Mouse (Mus musculus) layer of hippocampus, adult 8-10 months (tissue): Measurements from ENCODE around the gene Stxbp1. TPM values are rescaled to one million over a fixed set of nuclear protein-coding genes. Genes with fewer than 3 reads are reported as not detected.

Source experiments
- DNase-seq, 2 experiments: peaks; one replicate each; pipeline ENCODE4 v3.0.0; 2022; ENCODE audit warnings: low spot score in 2 of 2
- total RNA-seq, 4 experiments: library from RNA; stranded (reverse); gene quantifications; 2 replicates each; pipeline ENCODE4 v1.2.4; 2022

Gene Stxbp1
- total RNA-seq, 4 experiments from 2014 or later: 583 to 634 (median 610) TPM

DNA sequence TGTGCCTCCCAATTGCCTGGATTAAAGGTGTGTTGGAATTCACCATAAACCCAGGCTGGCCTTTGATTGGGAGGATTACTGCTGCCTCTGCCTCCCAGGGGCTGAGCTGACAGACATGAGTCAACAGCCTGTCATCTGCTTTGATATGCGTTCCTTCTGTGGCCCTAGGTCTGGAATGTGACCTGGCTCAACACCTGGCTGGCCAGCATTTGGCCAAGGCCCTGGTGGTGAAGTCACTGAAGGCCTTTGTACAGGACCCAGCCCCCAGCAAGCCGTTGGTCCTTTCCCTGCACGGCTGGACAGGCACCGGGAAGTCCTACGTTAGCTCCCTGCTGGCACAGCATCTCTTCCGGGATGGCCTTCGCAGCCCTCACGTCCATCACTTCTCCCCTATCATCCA, 88.5 kb downstream of the Stxbp1 start:
- DNase-seq: no peak

- DNase-seq: peak; percentile 96 to 97
Observed at GRCm38 (mm10) chr2:32757056-32757845, 89.8 kb downstream of the Stxbp1 start, which contains the start of gene Tor2a. TSS of gene Tor2a (plus strand) at chr2:32757234.

- DNase-seq: no peak
Observed at GRCm38 (mm10) chr2:32756674-32757055, 90.4 kb downstream of the Stxbp1 start.

DNA sequence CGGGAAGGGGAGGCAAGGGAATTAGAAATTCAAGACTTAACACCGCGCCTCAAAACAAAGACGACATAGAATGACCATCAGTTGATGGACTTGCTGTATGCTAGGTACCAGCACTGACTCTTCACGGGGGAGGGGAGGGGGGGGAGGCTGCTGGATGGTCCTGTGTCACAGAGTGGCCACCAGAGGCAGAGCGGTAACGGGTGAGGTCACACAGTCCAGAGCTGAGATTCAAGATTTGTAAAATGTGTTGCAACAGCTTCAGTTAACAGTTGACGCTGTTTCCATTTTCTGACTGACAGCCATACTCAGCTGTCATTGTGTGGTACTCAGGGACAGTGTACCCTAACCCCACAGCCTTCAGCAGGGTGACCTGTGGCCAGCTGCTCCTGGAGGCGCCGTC, 94.9 kb downstream of the Stxbp1 start:
- DNase-seq: no peak

DNA sequence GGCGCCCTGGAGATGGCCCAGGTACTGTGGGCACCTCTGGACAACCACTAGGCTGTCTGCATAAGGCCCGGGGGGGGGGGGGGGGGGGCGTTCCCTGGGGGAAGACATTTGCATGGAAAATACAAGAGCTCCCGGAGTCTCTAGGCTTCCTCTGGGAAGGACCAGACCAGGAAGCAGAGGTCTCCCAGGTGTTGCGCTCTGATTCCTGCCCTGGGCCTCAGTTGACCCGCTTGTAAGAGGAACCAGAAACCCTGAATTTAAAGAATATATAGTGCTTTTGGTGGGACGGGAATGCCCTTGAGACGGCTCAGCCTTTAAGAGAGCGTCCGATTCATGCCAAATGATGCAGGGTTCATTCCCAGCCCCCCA, 95.4 kb downstream of the Stxbp1 start:
- DNase-seq: no peak

DNA sequence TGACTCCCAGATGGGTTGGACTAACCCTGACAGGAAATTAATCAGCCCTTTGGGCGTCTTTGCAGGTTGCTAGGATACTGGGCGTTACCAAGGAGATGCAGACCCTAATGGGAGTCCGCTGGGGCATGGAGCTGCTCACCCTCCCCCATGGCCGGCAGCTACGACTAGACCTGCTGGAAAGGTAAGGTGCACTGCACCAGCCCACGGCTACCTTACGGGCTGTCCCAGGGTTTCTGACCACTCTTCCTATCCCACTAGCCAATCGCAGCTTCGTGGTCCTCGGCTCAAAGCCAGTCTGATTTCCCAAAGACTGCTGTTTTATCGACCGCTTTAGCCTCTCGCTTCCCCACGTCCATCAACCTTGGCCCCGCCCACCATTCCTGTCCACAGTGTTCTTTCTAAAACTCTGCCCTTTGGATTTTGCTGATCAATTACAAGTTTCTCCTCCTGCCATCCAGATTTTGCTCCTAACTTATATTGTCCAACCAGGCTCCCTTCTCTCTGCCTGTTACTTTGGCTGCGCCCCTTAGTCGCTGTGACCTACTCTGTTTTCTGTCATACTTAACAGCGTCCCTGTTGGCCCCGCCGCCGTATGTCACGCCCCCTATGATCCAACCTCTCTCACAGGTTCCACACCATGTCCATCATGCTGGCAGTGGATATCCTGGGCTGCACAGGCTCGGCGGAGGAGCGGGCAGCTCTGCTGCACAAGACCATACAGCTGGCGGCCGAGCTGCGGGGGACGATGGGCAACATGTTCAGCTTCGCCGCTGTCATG, 96.0 kb downstream of the Stxbp1 start:
- no peak for DNase-seq

DNA sequence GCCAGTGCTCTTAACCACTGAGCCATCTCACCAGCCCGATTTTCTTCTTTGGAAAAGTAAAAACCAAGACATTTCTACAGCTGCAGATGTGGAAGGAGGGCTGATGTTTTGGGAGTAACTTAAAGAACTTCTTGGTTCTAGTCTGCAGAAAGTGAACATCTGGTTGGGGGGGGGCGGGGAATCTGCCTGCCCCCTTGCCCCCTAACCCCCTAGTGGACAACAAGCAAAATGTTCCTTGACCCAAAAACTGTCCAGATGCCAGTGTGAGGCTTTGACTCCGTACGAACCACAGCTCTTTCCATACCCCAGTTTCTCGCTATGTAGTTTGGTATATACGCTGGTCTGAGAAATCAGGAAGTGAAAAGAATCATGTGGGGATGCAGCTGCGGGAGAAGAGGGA, 96.8 kb downstream of the Stxbp1 start:
- no peak for DNase-seq

DNA sequence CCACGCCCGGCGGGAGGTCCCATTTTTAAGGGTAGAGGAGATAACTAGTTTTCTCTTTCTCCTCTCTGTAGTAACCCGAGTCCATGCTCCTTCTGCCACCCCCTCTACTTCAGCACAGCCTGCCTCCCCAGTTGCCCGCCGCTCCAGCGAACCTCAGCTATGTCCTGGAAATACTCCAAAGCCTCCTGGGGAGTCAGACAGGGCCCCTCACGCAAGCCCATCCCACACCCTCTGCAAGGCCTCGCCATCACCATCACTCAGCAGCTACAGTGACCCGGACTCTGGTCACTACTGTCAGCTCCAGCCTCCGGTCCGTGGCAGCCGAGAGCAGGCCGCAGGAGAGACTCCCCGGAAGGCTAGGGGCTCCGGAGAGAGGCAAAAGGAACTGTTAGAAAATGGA, 98.0 kb downstream of the Stxbp1 start:
- no peak for DNase-seq

GRCm38 (mm10) chr2:32744272-32744982, 102.6 kb downstream of the Stxbp1 start:
- DNase-seq: no peak

DNA sequence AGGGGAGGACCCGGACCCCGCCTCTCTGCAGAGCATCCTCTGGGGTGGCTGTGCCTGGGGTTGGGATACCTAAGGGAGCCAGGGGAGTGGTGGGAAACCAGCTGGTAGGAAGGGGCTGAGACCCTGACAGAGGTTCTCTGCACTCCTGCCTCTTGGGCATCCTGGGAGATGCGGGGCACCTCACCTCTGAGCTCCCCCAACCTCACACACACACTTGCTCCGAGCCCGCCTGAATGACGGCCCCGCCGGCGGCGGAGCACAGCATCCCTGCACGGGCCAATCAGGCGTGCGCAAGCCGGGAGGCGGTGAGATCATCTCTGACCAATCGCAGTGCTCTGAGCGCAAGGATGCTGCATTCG, 104.9 kb downstream of the Stxbp1 start:
- DNase-seq: peak; percentile 79

DNA sequence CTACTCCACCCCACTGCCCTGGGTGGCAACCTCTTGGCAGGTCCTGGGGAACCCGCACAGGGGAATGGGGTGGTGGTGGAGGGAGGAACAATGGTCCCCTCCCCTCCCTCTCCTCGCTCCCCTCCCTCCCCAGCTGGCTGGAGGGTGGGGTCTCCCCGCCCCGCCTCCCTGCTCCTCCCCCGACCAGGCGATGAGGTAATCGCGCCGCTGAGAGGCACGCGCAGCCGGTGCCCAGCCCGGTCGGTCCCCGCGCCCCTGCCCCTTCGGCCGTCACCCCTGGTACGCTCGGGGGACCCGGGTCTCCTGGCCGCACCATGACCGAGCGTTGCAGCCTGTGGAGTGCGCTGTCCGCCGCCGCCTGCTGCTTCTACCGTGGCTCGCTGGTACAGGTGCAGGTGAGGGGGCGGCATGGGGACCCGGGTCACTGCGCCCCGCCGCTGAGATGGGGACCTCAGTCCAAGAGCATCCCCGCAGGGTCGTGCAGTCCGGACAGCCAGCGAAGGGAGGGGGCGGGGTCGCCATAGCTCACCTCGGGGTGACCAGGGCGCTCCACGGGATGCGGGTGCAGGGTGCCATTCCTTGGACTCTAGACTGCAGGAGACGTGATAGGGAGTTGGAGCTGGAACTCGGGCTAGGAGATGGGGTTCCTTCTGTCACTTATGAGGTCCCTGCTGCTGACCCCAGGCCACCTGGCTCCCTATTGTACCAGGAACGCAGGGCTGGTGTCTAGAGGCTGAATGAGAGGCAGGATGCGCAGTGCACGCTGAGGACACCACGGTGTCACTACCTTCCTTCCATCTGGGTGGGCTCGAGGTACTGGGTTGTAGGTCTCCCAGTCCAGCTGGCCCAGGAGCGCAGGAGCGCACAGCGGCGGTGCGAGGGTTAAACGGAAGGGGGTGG, 105.5 kb downstream of the Stxbp1 start:
- no peak for DNase-seq

DNA sequence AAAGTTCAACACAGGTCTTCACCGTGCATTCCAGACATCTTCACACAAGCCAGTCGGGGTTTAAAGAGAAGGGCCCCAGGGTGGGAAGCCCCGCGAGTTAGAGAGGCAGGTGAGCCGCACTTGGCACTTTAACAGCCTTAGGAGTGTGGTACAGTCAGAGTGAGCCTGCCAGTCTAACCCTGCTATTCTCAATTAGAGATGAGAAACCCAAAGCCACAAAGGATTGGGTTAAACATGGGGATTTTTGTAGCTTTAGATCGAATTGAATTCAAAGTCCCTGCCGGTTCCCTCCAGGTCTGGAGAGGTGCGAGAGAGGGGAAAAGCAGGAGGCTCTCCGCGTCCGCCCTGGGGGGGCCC, 106.2 kb downstream of the Stxbp1 start, which contains the start of gene 6330409D20Rik:
Gene 6330409D20Rik, minus strand, starts transcription at position 101 of the 357 bp plus-strand sequence.
- no peak for DNase-seq

DNA sequence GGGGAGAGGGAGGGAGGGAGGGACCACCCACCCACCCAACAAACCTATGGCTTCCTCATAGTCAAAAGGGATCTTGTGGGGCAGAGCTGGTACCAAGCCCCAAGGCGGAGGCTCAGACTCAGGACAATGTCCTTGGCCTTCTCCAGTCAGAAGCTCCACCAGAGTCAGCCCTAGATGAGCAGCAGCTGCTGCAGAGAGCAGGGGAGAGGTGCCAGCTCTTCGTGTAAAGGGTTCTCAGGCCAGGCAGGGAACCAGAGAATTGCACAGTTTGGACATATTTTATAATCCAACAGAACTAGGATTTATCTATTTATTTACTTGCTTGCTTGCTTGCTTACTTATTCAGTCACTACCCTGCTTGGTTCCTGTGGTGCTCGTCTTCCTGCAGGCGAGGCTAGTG, 107.7 kb downstream of the Stxbp1 start:
- no peak for DNase-seq

Other genes with a start within 250 kb of the Stxbp1 start
- gene St6galnac6, start 247.5 kb downstream of the Stxbp1 start, total RNA-seq: 100 to 1,000 TPM; 110 to 144 (median 116) TPM
- 100 to 1,000 TPM; 116 to 131 (median 119) TPM for gene Ak1, start 225.5 kb downstream of the Stxbp1 start, total RNA-seq
- 10 to 100 TPM; 18.2 to 24.8 (median 18.7) TPM for gene Eng, start 200.7 kb downstream of the Stxbp1 start, total RNA-seq
- 10 to 100 TPM in 3 of 4 experiments, 1 to 10 TPM in 1; 7.6 to 17.7 (median 11.4) TPM for gene Fpgs, start 143.1 kb downstream of the Stxbp1 start, total RNA-seq
- gene Cdk9, start 134.2 kb downstream of the Stxbp1 start, total RNA-seq: 100 to 1,000 TPM; 102 to 129 (median 111) TPM
- 10 to 100 TPM; 18.5 to 23.8 (median 21.0) TPM for gene Sh2d3c, start 126.2 kb downstream of the Stxbp1 start, total RNA-seq
- 1 to 10 TPM in 3 of 4 experiments, under 1 TPM in 1; 0.92 to 2.1 (median 1.5) TPM for gene 6330409D20Rik, start 106.2 kb downstream of the Stxbp1 start, total RNA-seq
- gene Tor2a, start 90.0 kb downstream of the Stxbp1 start, total RNA-seq: 10 to 100 TPM; 28.6 to 33.5 (median 31.1) TPM
- 1 to 10 TPM in 2 of 4 experiments, under 1 TPM in 2; 0.52 to 1.6 (median 1.1) TPM for gene Ttc16, start 71.6 kb downstream of the Stxbp1 start, total RNA-seq
- gene Ptrh1, start 71.5 kb downstream of the Stxbp1 start, total RNA-seq: 1 to 10 TPM; 4.5 to 7.0 (median 5.8) TPM
- gene Cfap157, start 62.8 kb downstream of the Stxbp1 start, total RNA-seq: 1 to 10 TPM in 3 of 4 experiments, under 1 TPM in 1; 0.66 to 1.9 (median 1.2) TPM
- gene Fam129b, start 28.9 kb upstream of the Stxbp1 start, total RNA-seq: 10 to 100 TPM; 21.8 to 39.3 (median 32.1) TPM
- gene Rpl12, start 114.3 kb upstream of the Stxbp1 start, total RNA-seq: 100 to 1,000 TPM; 120 to 150 (median 129) TPM
- 10 to 100 TPM; 35.1 to 39.9 (median 38.6) TPM for gene Lrsam1, start 114.4 kb upstream of the Stxbp1 start, total RNA-seq
- gene Slc2a8, start 134.8 kb upstream of the Stxbp1 start, total RNA-seq: 10 to 100 TPM; 19.7 to 23.1 (median 21.8) TPM